Mouse (Mus musculus): ENCODE measurements around the gene Lrrc73. TPM values are rescaled to one million over a fixed set of nuclear protein-coding genes. Genes with fewer than 3 reads are reported as not detected.

Lrrc73 gene
- total RNA-seq, 2 experiments from 2014 or later = 0.14 to 0.21 TPM

DNA sequence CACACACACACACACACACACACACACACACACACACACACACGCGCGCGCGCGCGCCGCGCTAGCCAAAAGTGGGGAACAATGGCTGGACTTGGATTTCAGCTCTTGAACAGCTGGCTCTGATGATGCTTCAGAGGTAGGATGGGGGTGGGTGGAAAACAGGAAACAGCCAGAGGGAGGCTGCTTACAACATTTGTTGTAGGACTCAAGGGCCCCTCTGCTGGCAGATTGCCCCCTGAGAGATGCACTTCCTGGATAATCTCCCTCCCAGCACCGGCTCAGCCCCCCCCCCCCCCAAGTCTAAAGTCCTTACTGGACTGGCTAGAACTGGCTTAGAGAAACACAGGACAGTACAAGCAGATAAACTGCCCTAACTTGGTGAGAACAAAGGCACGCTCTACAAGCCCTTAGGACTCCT is 34.4 kb downstream of the Lrrc73 start:
- no peak for DNase-seq (ENCODE audit: low spot score)

DNA sequence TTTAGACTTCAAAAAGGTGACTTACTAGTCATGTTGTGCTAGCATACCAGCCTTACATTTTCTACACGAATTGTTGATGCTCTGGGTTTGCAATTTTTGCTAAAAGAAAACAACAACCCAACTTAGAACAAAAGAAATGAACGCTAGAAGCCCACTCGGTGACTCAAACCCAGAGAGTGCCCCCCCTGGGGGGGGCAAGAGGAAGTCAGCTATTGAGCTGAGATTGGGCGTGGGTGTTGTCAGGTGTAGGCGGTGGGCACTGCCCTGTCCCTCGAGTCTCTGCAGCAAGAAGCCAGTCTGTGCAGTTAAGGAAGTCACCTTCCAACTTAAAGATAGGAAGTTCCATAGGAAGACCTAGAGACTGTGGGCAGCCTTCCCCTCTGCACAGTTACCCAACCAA is 43.3 kb downstream of the Lrrc73 start:
- no peak for DNase-seq (ENCODE audit: low spot score)

- no peak for DNase-seq (ENCODE audit: low spot score)
Measured at GRCm38 (mm10) chr17:46297028-46297363, 43.7 kb downstream of the Lrrc73 start.

- no peak for DNase-seq (ENCODE audit: low spot score)
Measured at GRCm38 (mm10) chr17:46297364-46298219, 44.3 kb downstream of the Lrrc73 start, which contains the start of gene Dlk2. Gene Dlk2, plus strand, starts transcription at chr17:46297421.

- DNase-seq (ENCODE audit: low spot score) = peak; percentile 80
Measured at GRCm38 (mm10) chr17:46298220-46298913, 45.0 kb downstream of the Lrrc73 start.

DNA sequence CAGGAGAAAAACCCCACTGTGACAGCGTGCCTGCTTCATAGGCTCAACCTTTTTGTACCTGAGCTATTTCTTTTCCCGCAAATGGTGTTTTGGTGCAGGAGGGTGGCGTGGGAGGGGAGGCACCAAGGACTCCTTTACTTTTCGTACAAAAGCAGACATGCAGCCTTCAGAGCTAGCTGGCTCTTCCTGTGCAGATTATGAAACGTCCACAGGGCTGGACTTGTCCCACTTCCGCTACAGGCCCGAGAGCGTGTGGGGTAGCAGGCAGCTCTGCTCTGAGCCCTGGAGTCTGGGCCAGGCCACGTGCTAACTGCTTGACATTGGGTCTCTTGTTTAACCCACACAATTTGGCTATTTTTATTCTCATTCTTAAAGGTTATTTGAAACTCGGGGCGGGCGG is 48.6 kb downstream of the Lrrc73 start:
- DNase-seq (ENCODE audit: low spot score) = no peak

- no peak for DNase-seq (ENCODE audit: low spot score)
Measured at GRCm38 (mm10) chr17:46304184-46304583, 50.9 kb downstream of the Lrrc73 start.

Small RNA genes within 50 kb of the gene (microRNA-seq; reads per million reads assigned to microRNA genes)
- 1.0 reads per million for gene Mir693

Other genes with a start within 250 kb of the Lrrc73 start
- gene Vegfa, start 221.2 kb upstream of the Lrrc73 start, total RNA-seq (2021) = 100 to 1,000 TPM in 1 of 2 experiments, 10 to 100 TPM in 1; 90.0 to 204 TPM
- gene Mrps18a, start 142.5 kb upstream of the Lrrc73 start, total RNA-seq (2021) = 10 to 100 TPM; 86.2 to 99.1 TPM
- under 1 TPM; 0.47 to 0.57 TPM for gene Rsph9, start 109.3 kb upstream of the Lrrc73 start, total RNA-seq (2021)
- 10 to 100 TPM; 16.6 to 19.3 TPM for gene Mad2l1bp, start 100.0 kb upstream of the Lrrc73 start, total RNA-seq (2021)
- gene Gtpbp2, start 92.5 kb upstream of the Lrrc73 start, total RNA-seq (2021) = 10 to 100 TPM; 41.0 to 41.4 TPM
- 10 to 100 TPM; 12.0 to 12.7 TPM for gene Polh, start 50.9 kb upstream of the Lrrc73 start, total RNA-seq (2021)
- gene Xpo5, start 50.7 kb upstream of the Lrrc73 start, total RNA-seq (2021) = 1 to 10 TPM; 9.0 to 9.6 TPM
- gene Polr1c, start 5.5 kb upstream of the Lrrc73 start, total RNA-seq (2021) = 10 to 100 TPM; 15.0 to 15.1 TPM
- 10 to 100 TPM; 46.7 to 60.1 TPM for gene Yipf3, start 5.5 kb upstream of the Lrrc73 start, total RNA-seq (2021)
- gene Tjap1, start 29.5 kb downstream of the Lrrc73 start, total RNA-seq (2021) = 10 to 100 TPM; 32.1 to 48.1 TPM
- not detected for gene Dlk2, start 43.9 kb downstream of the Lrrc73 start, total RNA-seq (2021)
- 1 to 10 TPM; 1.9 to 2.9 TPM for gene Abcc10, start 74.8 kb downstream of the Lrrc73 start, total RNA-seq (2021)
- gene Zfp318, start 130.2 kb downstream of the Lrrc73 start, total RNA-seq (2021) = 10 to 100 TPM; 14.0 to 15.5 TPM
- under 1 TPM; 0.28 to 0.59 TPM for gene Crip3, start 175.4 kb downstream of the Lrrc73 start, total RNA-seq (2021)
- under 1 TPM in 1 of 2 experiments, not detected in 1; 0.14 TPM for gene Slc22a7, start 184.9 kb downstream of the Lrrc73 start, total RNA-seq (2021)
- gene Ttbk1, start 234.1 kb downstream of the Lrrc73 start, total RNA-seq (2021) = under 1 TPM; 0.05 to 0.23 TPM
- gene Dnph1, start 243.2 kb downstream of the Lrrc73 start, total RNA-seq (2021) = 1 to 10 TPM; 5.0 to 6.4 TPM